21 mouse cellular contexts compared by ENCODE assay signal in genomic region chr5:99790733-99791132, GRCm38 (mm10).
DNase-seq lines count a peak whose midpoint lies in the region; ATAC-seq lines count a peak whose summit lies in the region.
"Had no signal": no experiment of that assay in that cellular context is flagged by ENCODE, and none has a peak within 500 bp of the region (broad histone marks: within the 10 kb centered on the region; RNA-seq: fewer than 3 reads in every experiment).

No protein-coding gene starts in this region.

- intact Hi-C loops in heart, postnatal 25 days (cut with DNase I): no loop called here

- no peak for DNase-seq in frontal cortex, postnatal 10 days (ENCODE audit: low spot score in 2 of 2)
- DNase-seq in heart, adult 11 months: peak; percentile 42
- DNase-seq in heart, postnatal 25 days (ENCODE audit: low spot score): no peak
- peak; percentile 9 for DNase-seq in right cerebral cortex, adult 18-20 months
- DNase-seq in right cerebral cortex, postnatal 14 days: no peak
- no peak for DNase-seq in spleen, postnatal 36 days (ENCODE audit: low spot score in 2 of 2)
- DNase-seq: adrenal gland, adult 8-10 months; adrenal gland, postnatal 14 days; adrenal gland, postnatal 36 days; B cell, adult 2 months; cerebellum, adult 11 months; cerebellum, adult 18-20 months; cerebellum, adult 8-10 months; cerebellum, postnatal 10 days; cerebellum, postnatal 25 days had no signal

- ATAC-seq in frontal cortex, adult (ENCODE audit: low TSS enrichment): peak; percentile 57
- ATAC-seq: activated CD4-positive, CD25-positive, alpha-beta regulatory T cell, adult 4 months; CD4-positive, CD25-positive, alpha-beta regulatory T cell, adult 4 months; forebrain, embryonic 13.5 days; forebrain, embryonic 15.5 days; Patski had no signal

Comparison
In these comparisons a context has a peak if more than half of its experiments do, and no peak if none do; other contexts are left out.
1. DNase-seq: peak in heart, adult 11 months (single experiment) and right cerebral cortex, adult 18-20 months (single experiment); none in frontal cortex, postnatal 10 days (0 of 2), heart, postnatal 25 days (single experiment), right cerebral cortex, postnatal 14 days (single experiment) and spleen, postnatal 36 days (0 of 2).